ENCODE assay signal across 1 mouse cellular context in genomic region chr7:3595146-3595545, GRCm38 (mm10).
TF ChIP-seq lines count a peak whose summit lies in the region.

No protein-coding gene starts in this region.

TF ChIP-seq in ES-E14, 5 proteins besides CTCF, POLR2A, EP300 and RAD21 (continued from another document):
- no peak for TF ChIP-seq HCFC1 (IDR thresholded peaks at IDR 0.05; ENCODE audit: borderline replicate concordance, insufficient read depth, low read length)
